Mouse (Mus musculus) kidney, adult 2 months (tissue): ENCODE measurements around the gene Fam53b.

Experiments
- CTCF ChIP-seq: fragments of 200-500 bp; conservative IDR thresholded peaks from 2 replicates; pipeline ENCODE4 v1.5.1; 2011; ENCODE audit warnings: low read depth, mild to moderate bottlenecking, control low read depth, low read length, moderate library complexity, mixed read lengths; ENCODE audit not compliant: insufficient read depth, insufficient read length
- POLR2A ChIP-seq: fragments of 200-500 bp; IDR thresholded peaks from one replicate; pipeline ENCODE4 v1.6.1; 2011; ENCODE audit warnings: low read depth, low read length, control low read depth

DNA sequence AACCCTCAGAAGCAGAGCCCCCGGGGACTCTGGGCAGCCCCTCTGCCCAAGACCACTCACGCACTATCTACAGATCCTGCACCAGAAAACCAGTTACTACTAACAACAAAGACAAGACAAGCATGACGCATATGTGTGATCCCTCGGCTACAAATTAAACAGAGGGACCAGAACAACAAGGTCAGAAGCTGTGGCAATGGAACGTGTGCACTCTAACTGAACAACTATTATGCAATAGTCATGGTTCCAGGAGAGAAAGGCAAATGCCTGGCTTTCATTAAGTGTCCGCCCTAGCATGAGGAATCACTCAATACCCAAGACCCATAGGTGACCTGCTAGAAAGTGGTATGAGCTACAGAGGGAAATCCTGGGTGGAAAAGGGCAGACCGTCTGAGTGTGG, 36.6 kb downstream of the Fam53b start:
- TF ChIP-seq POLR2A (no peak), CTCF (no peak)
